Mouse (Mus musculus) gastrocnemius, postnatal 10 days (tissue): ENCODE results near the gene Snx22. TPM values are rescaled to one million over a fixed set of nuclear protein-coding genes. Genes with fewer than 3 reads are reported as not detected.

Experiments
- DNase-seq: peaks from one replicate; pipeline ENCODE4 v3.0.0; 2021; ENCODE audit warnings: mixed read lengths
- long read RNA-seq, 2 experiments: library from polyadenylated mRNA; stranded (forward); transcript quantifications; one replicate each; pipeline ENCODE4 v2.0.0; 2021
- total RNA-seq, 2 experiments: library from RNA; stranded (reverse); gene quantifications; 2 replicates each; pipeline ENCODE4 v1.2.3; 2021

Gene Snx22
- total RNA-seq, result 1 to 10 TPM in 1 of 2 experiments, under 1 TPM in 1; 0.80 to 1.4 TPM
- long read RNA-seq, experiment 1, partial matches to known transcripts, result 0 of 1 reads
- long read RNA-seq, experiment 1, other reads (novel, unspliced or antisense), result 1 of 1 reads
- long read RNA-seq, experiment 2, partial matches to known transcripts, result 0 of 1 reads
- long read RNA-seq, experiment 2, other reads (novel, unspliced or antisense), result 0 of 1 reads

DNA sequence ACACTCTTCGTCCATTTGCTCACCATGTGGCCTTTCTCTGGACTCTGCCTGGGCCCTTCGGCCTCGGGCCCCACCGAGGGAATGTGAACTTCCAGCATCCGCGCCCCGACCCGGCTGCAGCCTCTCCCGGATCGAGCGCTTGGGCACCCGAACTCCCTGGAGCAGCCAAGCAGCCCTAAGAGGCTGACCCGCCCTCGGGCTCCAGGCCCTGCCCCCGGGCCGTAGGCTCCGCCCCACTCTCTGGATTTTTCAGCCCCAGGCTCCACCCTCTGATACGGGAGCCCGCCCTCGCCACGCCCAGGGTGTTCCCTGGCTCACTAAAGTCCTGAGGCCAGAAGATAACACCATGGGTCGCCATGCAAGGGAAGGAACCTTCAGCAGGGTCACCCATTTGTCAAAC is at the start of gene Snx22:
Snx22 (minus strand) TSS at position 137 of the 400 bp plus-strand sequence.
- peak; percentile 81 for DNase-seq

DNA sequence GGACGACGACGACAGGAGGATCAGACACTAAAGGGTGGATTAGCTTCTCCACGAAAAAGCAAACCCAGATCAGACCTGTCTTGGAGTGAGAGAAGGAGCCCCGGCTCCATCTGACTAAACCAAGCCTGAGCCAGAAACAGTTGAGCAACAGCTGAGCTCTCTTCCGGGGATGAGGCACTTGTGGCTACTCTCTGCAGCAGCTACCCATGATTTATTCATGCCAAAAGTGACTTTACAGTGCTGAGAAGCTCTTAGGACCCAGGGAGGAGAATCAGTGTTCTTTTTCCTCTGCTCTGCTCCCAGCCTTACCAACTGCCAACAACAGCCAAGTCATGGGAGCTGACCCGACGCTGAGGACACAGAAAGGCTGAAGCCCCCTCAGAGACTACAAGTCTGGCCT is 47.4 kb upstream of the Snx22 start:
- no peak for DNase-seq

DNA sequence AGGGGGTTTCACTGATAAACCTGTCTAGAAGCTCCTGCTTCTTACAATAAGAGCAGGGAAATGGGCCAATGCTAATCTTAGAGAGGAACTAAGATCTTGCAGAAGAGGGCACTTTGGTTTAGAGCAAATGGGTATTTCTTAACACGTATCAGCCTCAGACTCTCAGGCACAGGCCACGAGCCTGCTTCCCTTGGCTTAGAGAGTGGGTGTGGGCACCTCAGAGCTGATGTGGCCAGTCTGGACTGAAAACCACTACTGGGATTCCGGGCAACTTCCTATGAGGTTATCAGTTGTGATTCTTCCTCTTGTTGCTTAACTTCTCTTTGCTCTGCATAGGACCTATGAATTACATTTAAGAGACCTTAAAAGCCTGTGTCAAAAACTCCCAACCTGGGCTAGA is 44.8 kb upstream of the Snx22 start:
- DNase-seq, result no peak

DNA sequence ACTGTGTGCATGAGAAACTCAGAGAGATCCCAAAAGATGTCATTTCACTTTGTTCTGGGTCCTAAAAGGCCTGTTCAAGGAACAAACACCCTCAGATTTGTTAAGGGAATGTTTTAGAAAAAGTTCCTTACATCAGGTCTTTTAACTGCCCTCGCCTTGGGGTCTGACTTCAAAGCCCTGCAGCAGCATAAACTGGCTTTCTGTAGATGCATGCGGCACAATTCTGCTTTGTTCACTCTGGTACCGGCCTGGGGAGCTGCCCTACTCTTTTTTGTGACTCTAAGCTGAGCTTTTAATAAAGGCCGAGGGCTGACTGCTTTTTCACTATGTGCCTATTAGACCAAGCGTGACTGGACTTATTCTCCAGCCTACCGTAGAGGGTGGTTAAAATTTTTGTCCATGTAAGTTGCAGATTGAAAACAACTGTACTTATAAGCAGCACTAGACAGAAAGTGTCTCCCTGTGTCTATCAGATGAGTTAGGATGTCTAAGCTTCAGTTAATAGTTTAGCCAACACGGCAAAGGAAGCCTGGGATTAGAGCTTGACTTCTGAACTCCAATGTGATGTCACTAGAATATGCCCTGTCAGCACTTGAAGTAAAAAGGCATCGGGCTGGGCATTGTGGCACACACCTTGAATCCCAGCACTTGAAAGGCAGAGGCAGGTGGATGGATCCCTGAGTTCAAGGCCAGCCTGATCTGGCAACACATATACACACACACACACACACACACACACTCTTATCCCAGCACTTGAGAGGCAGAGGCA is 41.3 kb upstream of the Snx22 start:
- no peak for DNase-seq

DNA sequence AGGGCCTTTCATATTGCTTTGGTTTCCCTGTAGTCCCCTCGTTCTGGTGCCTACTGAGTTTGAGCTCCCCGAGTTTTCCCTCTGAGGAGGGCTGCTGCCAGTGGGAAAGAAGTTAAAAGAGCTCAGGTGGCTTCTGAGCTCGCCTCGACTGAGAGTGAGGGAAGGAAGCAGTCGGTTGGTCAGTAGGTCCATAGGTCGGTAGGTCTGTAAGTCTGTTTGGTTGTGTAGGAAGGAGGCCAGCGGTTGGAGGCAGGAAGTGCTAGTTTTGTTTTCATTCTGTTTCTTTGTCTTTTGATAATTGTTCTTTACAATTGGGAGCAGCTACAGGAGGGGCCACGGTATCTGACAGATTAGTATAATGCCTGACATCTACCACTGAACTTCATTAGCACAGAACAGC is 40.6 kb upstream of the Snx22 start:
- no peak for DNase-seq

DNA sequence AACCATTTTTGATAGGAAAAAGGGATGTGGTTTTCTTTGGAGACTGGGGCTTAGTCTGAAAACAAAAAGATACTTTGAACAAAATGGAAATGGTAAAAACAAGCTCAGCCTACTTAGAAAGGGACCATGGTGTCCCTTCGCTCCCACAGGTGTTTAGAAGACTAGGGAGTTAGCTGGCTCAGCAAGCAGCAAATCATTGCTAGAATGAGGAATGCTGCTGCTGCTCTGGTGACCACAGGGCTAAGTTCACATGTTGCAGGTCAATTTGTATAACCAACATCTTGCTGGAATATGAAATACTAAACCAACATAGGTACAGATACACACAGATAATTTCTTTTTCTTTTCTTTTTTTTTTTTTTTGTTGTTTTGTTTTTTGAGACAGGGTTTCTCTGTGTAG is 40.1 kb upstream of the Snx22 start:
- DNase-seq, result no peak

DNA sequence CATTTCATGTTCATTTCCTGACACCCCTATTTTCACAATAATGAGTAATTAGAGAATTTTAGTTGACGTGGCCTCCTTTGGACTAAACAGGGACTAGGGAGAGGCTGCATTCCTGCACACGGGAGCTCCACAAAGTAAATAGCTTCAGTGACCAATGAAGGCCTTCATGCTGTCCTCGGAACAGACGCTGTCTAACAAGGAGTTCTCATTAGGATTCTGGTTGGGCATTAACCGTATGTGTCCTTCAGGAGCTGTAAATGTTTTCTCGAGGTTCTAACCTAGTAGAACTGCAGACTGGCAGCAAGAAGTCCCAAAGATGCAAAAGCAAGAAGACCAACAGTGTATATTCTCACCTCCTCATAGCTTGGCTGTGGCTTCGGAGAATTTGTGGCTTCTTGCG is 35.6 kb upstream of the Snx22 start:
- DNase-seq, result no peak

DNA sequence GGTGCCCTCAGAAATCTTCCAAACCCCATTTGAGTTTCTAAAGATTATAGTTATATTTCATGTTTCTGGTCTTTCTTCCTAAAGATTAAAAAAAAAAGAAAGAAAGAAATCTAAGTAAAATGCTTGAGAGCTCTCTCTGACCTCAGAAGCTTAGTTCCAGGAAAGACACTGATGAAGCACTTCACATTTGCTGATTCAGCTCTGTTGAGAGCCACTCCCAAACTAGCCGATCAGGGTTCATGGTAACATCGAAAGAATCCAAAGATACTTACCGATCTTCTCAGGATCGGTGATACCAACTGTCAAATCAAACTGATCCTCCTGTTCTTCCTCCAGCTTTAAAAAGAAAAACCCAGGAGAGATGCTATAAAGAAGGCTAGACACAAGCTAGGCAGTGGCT is 35.1 kb upstream of the Snx22 start:
- DNase-seq, result no peak

DNA sequence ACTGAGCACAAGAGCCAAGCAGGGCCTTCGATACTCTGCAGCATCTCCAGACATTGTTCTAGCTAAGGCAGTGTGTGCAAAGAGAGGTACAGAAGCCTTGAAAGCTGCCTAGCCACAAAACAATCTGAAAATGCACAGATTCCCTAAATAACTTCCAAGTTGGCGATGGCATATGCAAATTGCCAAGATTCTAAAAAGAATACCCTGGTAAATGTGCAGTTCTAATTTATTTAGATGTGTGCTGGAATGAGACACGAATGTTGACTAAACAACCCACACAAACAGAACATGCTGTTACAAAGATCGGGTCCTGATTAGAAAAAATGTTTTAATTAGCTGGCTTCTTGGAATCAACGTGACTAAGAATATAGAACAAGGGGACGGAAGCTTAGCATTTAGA is 33.1 kb upstream of the Snx22 start:
- DNase-seq, result no peak

DNA sequence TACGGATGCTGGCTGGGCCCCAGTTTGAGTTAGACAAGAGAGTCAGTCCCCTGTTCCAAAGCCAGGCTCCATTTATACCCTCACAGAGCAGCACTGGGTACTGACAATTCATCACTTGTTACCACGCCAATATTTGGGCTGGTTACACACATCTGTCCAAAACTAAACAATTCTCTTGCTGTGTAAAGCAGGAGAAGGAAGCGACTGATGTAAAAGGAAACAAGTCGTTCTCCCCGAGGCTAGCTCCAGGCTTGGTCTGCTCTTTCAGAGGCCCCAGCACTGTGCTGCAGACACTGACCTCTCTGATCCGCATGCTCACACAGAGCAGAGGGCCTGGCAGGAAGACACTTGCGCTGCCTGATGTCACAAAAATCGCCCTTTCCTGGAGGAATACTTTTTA is 32.1 kb upstream of the Snx22 start:
- no peak for DNase-seq

DNA sequence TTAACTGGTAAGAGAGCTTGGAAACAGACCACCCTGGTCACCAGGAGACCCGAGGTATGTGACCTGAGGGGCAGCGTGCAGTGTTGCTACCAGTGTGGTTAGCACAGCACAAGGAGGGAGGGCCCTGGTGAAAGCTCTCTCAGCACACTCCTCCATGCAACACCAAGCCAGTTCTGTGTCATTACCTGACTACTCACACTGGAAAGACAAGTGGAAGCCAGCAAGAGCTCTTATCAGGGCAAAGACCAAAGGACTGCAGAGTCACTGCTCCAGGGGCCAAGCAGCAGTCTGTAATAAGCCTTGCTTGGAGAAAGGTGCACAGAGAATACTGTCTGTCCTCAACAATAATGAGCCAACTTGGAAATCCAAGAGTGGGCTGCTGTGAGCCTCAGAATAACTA is 23.1 kb upstream of the Snx22 start:
- DNase-seq, result no peak

DNA sequence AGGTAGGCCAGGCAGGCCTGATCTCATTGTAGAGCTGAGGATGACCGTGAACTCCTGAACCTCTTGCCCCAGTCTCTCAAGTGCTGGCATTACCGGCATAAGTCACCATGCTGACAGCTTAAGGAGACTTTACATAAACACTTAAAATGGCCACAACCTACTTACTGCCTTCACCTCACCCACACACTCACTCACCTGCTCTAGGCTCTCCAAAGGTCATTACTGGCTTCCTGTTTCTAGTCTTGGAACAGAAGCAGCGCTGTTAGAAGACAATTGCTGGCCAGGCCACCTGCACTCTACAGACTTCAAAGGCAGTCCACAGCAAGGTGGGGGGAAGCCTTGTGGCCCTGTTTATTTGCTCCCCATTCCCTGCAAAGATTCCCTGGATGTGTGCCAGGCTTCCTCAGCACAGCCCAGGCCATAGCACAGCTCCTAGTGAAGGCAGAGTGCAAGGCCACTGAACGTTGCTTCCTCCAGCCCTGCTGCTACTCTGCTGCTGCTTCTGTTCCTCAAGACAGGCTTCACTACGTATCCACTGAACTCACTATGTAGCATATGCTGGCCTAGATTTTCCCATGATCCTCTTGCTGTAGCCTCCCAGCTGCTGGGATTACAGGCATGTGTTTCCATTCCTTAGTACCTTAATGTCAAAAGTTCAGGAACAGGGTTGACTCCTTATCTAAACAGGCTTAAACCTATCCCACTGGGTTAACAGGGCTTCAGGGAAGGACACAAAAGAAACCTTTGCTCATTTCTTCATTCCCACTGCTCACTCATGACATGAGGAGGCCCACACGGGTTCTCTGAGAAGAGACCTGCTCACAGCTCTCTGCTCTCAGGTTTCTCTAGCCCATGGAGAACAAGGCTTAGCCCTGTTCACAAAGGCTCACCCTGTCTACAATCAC is 22.1 kb upstream of the Snx22 start:
- DNase-seq, result no peak

DNA sequence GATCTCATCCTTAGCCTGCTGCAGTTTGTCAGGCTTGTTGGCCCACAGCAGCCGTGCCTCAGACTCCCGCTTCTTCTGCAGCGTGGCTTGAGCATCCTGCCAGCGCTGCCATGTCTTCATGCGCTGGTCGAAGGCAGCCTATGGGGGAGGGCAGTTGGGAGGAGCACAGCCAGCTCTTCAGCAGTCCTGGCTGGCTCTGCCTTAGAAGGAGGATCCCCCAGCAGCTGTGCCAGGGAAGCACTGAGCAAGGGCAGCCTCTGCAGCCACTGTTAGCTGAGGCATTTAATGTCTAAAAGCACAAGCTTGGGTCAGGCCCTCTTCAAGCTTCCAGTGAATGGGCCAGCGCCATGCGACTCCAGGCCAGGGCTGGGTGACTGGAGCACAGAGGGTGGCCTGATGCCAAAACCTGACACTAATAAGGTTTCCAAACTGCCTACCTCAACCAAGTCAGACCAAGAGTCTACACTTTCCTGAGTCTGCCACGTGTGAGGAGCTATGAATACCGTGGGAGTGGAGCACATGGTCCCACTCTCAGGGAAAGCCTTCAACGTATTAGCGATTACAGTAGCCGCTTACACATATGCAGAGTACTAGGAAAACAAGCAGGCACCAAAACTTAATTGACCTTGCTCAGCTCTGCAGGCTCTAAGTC is 21.2 kb upstream of the Snx22 start:
- no peak for DNase-seq

DNA sequence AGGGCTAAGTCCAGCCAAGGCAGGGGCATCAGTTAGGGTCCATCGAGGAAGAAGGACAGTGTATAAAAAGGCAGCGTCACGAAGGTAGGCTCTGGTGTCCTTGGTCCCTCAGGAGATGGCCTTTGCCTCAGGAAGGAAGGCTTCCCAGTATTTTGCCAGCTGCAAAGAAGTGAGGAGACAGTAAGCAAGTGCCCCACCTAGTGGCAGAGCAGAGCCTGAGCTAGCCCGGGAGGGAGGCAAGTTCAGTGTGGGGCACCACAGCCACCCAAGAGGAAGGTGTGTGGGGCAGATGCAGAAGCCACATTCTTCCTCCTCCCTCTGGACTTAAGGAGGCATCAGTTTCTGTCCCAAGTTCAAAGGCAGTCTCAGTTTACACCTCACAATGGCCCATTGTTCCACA is 18.9 kb upstream of the Snx22 start:
- peak; percentile 62 for DNase-seq

DNA sequence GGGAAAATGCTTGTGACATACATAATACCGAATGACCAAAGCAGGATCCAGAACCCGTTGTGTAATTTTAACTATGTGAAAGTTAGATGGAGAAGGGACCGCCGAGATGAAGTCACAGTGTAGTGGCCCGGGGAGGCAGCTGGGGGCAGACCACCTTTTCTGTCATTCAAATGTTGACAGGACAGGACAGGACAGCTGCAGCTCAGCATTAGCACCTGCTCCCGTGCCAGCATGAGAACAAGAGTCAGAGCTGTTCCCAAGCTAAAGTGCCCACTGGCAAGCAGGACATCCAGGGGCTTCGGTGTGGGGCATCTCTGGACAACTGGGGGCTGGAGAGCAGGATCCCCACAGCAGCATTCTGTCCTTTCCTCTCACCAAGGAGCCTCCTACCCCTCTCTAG is 17.5 kb upstream of the Snx22 start:
- DNase-seq, result no peak

DNA sequence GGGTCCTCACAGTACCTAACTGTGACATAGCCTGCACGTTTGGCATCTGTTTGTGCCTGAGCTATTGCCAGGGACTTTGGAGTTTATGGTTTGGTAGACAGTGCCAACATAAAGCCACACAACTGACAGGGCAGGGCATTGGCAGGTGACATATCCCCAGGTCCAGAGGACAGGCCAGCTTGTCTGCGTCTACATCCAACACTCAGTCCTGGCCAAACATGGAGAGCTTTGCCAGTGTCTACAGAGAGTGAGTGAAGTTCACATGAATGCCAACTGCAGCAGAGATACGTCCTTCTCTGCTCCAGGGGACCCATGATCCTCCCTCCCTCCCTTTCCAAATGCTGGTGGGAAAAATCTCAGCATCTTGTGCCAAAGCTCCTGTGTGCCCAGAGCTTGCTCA is 14.7 kb upstream of the Snx22 start:
- no peak for DNase-seq

DNA sequence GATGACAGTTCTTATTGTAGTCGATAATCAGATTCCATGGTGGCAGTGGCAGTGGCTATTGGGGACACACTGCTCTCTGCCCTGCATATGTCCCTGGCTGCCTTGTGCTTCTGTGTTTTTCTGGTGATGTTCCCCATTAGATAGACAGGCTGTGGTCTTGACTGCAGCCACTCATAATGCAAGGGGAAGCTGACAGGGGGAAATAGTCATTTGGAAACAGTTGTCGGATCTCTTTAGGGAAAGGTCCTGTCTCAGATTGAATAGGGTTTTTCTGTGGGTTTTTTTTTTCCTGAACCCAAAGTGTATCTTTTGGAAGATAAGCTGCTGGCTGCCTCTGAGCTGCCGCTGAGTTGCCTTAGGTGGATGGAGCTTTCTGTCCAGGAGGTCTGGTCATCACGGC is 12.5 kb upstream of the Snx22 start:
- no peak for DNase-seq

DNA sequence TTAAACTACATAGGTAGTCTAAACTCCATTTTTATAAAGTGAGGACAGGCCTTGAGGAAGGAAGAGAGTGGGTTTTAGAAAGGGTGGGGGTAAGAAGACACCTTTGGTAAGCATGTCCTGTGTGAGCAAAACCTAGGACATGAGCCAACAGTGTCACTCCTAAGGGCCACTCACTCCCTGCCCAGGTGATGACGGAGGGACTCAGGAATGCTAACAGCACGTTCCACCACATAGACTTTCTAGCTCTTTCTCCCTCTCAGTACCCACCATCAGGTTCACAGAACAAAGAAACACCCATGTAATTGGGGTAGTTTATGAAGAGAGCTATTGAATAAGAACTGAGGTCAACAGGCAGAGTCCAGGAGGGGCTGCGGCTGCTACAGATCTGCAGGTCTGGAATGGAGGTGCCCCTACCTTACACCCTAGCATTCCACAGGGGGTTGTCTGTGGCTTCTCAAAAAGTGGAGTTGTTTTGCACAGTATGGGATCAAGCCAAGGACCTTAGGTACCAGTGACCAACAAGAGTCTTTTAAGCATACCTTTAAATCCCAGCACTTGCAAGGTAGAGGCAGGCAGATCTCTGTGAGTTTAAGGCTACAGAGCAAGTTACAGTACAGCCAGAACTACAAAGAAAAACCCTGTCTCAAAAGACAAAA is 11.4 kb upstream of the Snx22 start:
- no peak for DNase-seq

DNA sequence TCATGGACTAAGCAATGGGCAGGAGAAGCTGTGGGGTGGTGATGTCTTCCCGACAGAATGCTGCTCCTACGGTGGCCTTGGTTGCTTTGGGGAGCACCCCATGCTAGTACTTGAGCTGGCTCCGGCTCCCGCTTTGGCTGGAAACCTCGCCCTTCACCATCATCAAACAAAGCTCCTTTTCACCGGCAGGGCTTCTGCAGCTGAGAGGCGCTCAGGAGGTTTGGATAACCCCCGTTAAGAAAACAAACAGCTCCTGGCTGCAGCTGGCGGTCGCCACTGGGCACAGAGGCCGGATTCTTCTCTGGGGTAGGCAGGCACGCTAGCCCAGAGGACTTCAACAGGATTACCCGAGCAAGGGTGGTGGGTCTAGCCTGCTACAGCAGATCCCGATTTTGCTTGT is 9.0 kb upstream of the Snx22 start:
- DNase-seq, result no peak

DNA sequence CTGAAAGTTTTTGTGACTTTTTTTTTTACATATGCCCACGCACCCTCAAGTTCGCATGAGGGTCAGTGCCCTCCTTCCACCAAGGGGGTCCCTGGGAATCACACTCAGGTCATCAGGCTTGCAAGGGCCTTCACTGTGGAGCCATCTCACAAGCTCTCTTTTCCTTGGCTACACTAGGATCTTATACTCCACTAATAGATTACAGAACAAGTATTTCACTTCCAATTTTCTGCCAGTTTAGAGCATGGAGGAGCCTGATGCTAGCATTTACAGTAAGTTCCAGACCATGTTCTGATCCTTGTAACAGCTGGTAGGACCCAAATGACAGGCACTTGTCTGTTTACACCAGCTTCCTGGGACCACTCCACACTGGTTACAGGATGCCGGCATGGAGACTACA is 8.6 kb upstream of the Snx22 start:
- DNase-seq, result no peak

DNA sequence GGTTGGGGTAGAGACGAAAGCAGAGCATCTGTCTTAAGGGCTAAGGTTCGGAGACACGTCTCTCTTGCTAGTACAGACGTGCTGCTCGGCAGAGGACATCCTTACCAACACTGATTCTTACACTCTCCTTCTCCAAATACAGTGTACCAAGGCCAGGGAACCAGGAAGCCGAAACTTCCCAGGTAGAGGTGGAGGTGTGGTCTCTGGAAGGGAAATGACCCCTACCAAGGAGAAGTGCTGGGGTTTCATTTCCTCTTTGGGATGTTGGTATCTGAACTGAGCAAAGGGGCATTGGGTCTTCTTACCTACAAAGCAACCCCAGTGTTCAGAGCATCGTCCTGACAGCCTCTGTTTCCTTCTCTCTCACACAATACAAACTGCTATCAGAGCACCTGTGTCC is 3.2 kb upstream of the Snx22 start:
- DNase-seq, result no peak

DNA sequence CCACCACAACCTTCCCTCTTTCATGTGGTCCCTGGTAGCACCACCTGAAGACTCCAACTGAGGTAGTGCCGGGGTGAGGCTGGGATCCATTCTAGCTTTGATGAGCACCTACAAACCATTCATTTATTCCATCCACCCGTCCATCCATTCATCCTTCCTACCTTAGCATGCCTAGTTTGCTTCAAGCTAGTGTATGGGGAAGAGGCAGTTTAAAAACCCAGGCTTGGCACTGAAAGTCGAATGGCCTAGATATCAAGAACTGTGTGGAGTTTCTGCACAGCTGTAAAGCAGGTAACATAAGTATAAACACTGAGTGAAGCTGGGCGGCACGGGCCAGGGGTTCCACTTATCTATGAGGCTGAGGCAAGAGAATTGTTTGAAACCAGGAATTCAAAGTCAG is 632 bp upstream of the Snx22 start:
- DNase-seq, result no peak
